Mouse (Mus musculus): ENCODE data around the gene Tmco4. TPM values are rescaled to one million over a fixed set of nuclear protein-coding genes. Genes with fewer than 3 reads are reported as not detected.

The Tmco4 gene
- polyA plus RNA-seq, 1 experiment from 2014 or later, result 1.2 TPM

DNA sequence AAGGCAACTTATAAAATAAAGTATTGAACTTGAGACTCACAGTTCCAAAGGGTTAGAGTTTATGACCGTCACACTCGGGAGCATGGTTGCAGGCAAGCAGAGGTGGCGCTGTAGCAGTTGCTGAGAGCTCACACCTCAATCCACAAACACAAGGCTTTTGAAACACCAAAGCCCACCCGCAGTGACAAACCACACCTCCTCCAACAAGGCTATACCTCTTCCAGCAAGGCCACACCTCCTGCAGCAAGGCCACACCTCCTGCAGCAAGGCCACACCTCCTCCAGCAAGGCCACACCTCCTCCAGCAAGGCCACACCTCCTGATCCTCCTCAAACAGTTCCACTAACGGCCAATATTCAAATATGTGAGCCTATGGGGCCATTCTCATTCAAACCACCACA, 71.9 kb downstream of the Tmco4 start:
- no peaks in the 10 kb centered on the region for H3K27me3 ChIP-seq
- no peak for ATAC-seq (ENCODE audit: low read depth)
- H3K9ac ChIP-seq, result no peak overlapping the region
- no peak overlapping the region for H3K4me2 ChIP-seq
- peaks cover 28% of the 10 kb centered on the region for H3K4me1 ChIP-seq (replicated peaks)
- H3K9me3 ChIP-seq, result peaks cover 3% of the 10 kb centered on the region; the same call in 1 of the 2 replicates
- no peak overlapping the region for H3K4me3 ChIP-seq
- no peak overlapping the region for H3K27ac ChIP-seq (replicated peaks)
- WGBS, result 86% methylated on average over 5 of the region's 5 CpGs
- H3K36me3 ChIP-seq, result no peaks in the 10 kb centered on the region

DNA sequence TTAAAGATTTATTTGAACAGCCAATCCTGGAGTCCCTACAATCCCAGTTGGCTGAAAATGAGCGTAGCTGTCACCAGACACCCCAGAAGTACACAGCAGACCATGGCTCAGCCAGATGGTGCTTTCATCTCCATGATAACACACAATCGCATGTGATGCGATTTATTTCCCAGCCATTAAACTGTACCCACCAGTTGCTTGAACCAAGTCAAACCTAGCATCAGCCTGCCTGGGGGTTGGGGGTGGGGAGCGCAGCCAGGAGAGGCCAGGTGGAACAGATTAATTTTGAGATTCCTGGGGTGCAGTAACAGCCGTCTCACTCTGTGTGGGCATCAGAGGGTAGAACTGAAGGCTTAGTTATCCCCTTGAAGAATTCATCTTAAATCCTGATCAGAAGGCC, 73.7 kb downstream of the Tmco4 start:
- Histone ChIP-seq H3K36me3 (no peaks in the 10 kb centered on the region), H3K27me3 (no peaks in the 10 kb centered on the region), H3K4me1 (replicated peaks) (peaks cover 10% of the 10 kb centered on the region), H3K9ac (no peak overlapping the region), H3K27ac (replicated peaks) (no peak overlapping the region), H3K4me2 (no peak overlapping the region), H3K4me3 (no peak overlapping the region), H3K9me3 (peaks cover 3% of the 10 kb centered on the region; the same call in 1 of the 2 replicates)
- 63% methylated on average over 5 of the region's 5 CpGs for WGBS
- ATAC-seq (ENCODE audit: low read depth), result 0 out of 2 replicates have a peak, but pooled peaks have one; percentile 19

DNA sequence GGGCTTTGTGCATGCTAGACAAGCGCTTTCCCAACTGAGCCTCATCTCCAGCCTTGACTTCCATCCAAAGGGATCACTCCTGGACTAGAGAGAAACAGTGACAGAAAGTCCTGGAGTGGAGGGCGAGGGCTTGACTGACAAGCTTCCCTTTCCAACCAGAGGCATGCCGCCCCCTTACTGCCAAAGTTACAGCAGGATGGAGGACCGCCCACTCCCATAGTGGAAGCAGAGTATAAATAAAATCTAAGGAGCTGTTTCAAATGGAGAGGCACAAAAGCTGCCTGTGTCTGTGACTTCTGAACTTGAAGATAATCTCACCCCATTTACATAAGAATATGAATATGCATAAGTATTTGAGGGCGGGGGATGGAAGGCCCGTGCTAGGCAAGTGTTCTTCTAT, 75.8 kb downstream of the Tmco4 start:
- no peaks in the 10 kb centered on the region for H3K27me3 ChIP-seq
- H3K4me1 ChIP-seq (replicated peaks), result peaks cover 12% of the 10 kb centered on the region
- H3K4me3 ChIP-seq, result no peak overlapping the region
- WGBS, result 63% methylated on average over 6 of the region's 6 CpGs
- H3K36me3 ChIP-seq, result no peaks in the 10 kb centered on the region
- peaks cover 3% of the 10 kb centered on the region; the same call in 1 of the 2 replicates for H3K9me3 ChIP-seq
- no peak overlapping the region for H3K9ac ChIP-seq
- no peak for ATAC-seq (ENCODE audit: low read depth)
- H3K4me2 ChIP-seq, result no peak overlapping the region
- H3K27ac ChIP-seq (replicated peaks), result no peak overlapping the region

DNA sequence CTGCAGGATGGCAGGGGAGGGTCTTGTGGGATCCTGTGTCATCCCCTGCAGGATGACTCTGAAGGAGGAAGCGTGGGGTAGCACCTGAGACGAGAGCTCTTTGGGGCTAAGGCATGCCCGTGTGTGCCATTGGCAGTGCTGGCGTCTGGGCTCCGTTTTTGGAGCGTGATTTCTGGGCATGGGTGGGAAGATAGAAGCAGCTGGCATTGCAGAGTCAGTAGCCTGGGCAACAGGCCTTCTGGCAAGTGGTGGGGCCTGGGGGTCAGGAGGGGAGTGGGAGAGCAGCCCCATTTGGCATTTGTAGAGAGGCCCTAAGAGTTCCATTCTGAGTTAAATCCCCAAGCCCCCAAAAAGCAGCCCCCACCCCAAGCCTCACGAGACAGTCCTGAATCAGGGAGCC, 80.1 kb downstream of the Tmco4 start:
- Histone ChIP-seq H3K27ac (replicated peaks) (no peak overlapping the region), H3K4me2 (no peak overlapping the region), H3K27me3 (peaks cover 4% of the 10 kb centered on the region), H3K4me3 (no peak overlapping the region), H3K9me3 (no peaks in the 10 kb centered on the region), H3K36me3 (no peaks in the 10 kb centered on the region), H3K9ac (no peak overlapping the region), H3K4me1 (replicated peaks) (peaks cover 27% of the 10 kb centered on the region)
- 67% methylated on average over 7 of the region's 7 CpGs for WGBS
- ATAC-seq (ENCODE audit: low read depth), result no peak

DNA sequence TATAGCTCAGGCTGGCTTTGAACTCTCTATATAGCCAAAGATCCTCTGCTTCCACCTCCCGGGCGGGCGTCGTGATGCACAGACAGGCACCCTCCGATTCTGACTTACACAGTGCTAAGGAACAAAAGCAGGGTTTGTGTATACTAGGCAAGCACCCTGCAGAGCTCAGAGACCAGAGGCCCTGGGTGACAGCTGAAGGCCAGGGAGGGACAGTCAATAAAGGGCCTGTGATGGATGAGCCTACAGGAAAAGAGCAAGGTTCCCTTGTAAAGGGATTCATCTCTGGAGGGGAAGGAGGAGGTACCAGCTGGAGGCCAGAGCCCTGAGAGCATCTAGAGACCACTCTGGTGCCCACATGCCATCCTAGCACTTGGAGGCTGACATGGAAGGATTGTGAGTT, 80.7 kb downstream of the Tmco4 start:
- Histone ChIP-seq H3K9ac (no peak overlapping the region), H3K36me3 (no peaks in the 10 kb centered on the region), H3K9me3 (no peaks in the 10 kb centered on the region), H3K27me3 (peaks cover 8% of the 10 kb centered on the region), H3K4me3 (no peak overlapping the region), H3K4me2 (no peak overlapping the region), H3K4me1 (replicated peaks) (peaks cover 27% of the 10 kb centered on the region), H3K27ac (replicated peaks) (0 out of 2 replicates have a peak overlapping the region, but pooled peaks have one; percentile 77)
- WGBS, result 23% methylated on average over 5 of the region's 5 CpGs
- ATAC-seq (ENCODE audit: low read depth), result no peak

DNA sequence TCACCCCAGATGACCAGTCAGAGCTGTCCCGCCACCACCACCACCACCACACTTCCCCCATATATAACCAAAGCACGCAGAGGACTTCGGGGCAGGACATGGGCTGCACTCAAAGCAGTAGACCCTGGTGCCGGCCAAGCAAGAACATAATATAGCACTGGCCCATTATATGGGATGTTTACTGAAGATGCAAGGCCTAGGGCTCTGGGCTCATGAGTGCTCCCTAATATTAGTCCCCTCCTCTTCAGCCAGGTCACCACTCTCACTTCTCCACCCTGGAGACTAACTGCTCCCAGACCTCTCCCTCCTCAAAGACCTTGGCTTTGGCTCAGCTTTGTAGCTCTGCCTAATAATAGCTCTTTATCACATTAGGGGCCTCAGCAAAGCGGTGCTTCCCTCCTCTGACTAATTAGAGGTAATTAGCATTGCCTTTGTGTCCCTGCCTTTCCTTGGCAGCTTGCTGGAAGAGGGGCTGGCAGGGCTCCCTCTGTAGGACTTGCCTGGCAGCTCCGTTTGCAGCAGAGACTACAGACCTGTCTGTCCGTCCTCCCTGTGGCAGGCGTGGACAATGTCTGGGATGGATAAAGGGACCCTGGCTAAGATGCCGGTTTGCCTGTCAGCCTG, 81.7 kb downstream of the Tmco4 start:
- H3K4me2 ChIP-seq, result no peak overlapping the region
- H3K27ac ChIP-seq (replicated peaks), result peak overlapping the region; percentile 77
- no peak overlapping the region for H3K9ac ChIP-seq
- H3K36me3 ChIP-seq, result no peaks in the 10 kb centered on the region
- H3K4me1 ChIP-seq (replicated peaks), result peaks cover 27% of the 10 kb centered on the region
- H3K27me3 ChIP-seq, result peaks cover 16% of the 10 kb centered on the region
- no peaks in the 10 kb centered on the region for H3K9me3 ChIP-seq
- ATAC-seq (ENCODE audit: low read depth), result peak; percentile 60
- 39% methylated on average over 9 of the region's 9 CpGs for WGBS
- no peak overlapping the region for H3K4me3 ChIP-seq

DNA sequence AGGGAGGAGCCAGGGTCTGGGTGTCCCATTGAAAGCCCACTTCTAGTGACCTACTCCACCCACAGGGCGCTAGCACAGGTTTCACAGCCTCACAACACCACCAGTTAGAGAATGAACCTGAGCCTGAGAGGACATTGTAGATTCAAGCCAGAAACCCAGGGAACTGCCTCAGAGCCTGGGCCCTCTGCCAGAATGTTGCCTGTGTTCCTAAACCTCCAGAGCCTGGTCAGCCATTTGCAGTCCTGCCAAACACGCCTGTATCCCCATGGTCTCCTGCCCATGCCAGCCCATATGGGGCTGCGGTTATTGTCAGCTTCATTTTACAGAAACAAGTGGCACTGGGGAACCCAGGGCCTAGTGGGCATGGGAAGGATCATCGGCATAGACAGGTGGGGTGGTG, 82.6 kb downstream of the Tmco4 start:
- peak; percentile 36; the same call in 1 of the 2 replicates for ATAC-seq (ENCODE audit: low read depth)
- 67% methylated on average over 4 of the region's 4 CpGs for WGBS
- Histone ChIP-seq H3K4me1 (replicated peaks) (peaks cover 27% of the 10 kb centered on the region), H3K27ac (replicated peaks) (peak overlapping the region; percentile 77), H3K9ac (no peak overlapping the region), H3K27me3 (peaks cover 25% of the 10 kb centered on the region), H3K4me3 (no peak overlapping the region), H3K36me3 (no peaks in the 10 kb centered on the region), H3K9me3 (no peaks in the 10 kb centered on the region), H3K4me2 (no peak overlapping the region)

DNA sequence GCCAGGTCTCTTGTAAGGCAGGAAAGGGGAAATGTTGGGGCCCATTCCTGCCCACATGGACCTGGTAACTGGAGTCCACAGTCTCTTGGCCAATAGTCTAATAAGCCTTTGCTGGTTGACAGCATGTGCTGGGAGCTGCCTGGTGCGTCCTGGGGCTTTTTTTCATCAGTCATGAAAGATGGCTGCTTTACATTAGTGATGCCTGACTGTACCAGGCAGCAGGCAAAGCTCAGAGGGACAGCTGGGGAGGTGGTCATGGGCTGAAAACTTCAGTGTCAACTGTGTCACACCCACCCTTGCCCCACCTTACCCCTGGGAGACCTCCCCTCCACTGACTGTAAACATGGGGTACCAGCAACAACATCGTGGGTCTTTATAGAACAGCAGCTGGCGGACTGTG, 83.1 kb downstream of the Tmco4 start:
- H3K9ac ChIP-seq, result no peak overlapping the region
- H3K4me2 ChIP-seq, result no peak overlapping the region
- peaks cover 27% of the 10 kb centered on the region for H3K4me1 ChIP-seq (replicated peaks)
- no peaks in the 10 kb centered on the region for H3K9me3 ChIP-seq
- WGBS, result 65% methylated on average over 3 of the region's 3 CpGs
- no peaks in the 10 kb centered on the region for H3K36me3 ChIP-seq
- peak overlapping the region; percentile 77 for H3K27ac ChIP-seq (replicated peaks)
- no peak overlapping the region for H3K4me3 ChIP-seq
- H3K27me3 ChIP-seq, result peaks cover 25% of the 10 kb centered on the region
- ATAC-seq (ENCODE audit: low read depth), result no peak

DNA sequence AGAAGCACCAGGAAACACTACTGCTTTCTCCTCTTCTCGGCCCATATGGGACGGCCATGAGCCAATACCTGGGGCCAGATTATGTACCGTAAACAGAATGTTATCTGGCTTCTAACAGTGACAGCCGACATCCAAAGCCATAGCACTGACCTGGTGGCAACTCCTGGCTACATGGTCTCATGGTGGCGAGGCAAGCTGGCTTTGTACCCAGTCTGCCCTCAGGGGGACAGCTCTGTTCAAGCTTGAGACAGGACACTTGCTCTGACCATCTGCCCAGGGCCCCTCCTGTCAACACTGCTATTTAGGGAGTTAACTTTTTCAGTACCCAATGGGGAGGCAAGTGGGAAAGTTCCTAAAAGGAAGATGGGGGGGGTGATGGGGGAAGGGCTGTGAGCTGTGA, 84.6 kb downstream of the Tmco4 start:
- no peak overlapping the region for H3K27ac ChIP-seq (replicated peaks)
- H3K4me3 ChIP-seq, result no peak overlapping the region
- 66% methylated on average over 5 of the region's 5 CpGs for WGBS
- no peaks in the 10 kb centered on the region for H3K9me3 ChIP-seq
- H3K36me3 ChIP-seq, result no peaks in the 10 kb centered on the region
- ATAC-seq (ENCODE audit: low read depth), result no peak
- no peak overlapping the region for H3K9ac ChIP-seq
- peaks cover 25% of the 10 kb centered on the region for H3K27me3 ChIP-seq
- H3K4me1 ChIP-seq (replicated peaks), result peaks cover 27% of the 10 kb centered on the region
- H3K4me2 ChIP-seq, result no peak overlapping the region

DNA sequence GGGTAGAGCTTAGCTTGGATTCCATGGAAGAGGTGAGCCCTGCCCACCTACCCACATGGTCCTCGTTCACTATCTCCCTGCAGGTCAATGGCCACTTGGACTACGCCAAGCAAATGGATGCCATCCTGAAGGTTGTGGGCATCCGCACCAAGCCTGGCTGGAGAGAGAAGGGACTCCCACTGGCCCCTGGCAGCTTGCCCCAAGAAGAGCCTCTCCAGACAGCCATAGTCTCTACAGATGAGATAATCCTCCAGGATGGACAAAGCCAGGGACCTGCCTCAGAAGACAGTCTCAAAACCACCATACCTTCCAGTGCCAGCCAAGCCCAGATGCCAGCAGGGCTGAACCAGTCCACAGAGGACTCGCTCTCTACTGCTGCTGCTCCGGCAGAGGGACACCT, 85.3 kb downstream of the Tmco4 start:
- no peak for ATAC-seq (ENCODE audit: low read depth)
- no peaks in the 10 kb centered on the region for H3K9me3 ChIP-seq
- no peak overlapping the region for H3K4me3 ChIP-seq
- H3K9ac ChIP-seq, result no peak overlapping the region
- no peaks in the 10 kb centered on the region for H3K36me3 ChIP-seq
- peaks cover 23% of the 10 kb centered on the region for H3K4me1 ChIP-seq (replicated peaks)
- peaks cover 25% of the 10 kb centered on the region for H3K27me3 ChIP-seq
- no peak overlapping the region for H3K27ac ChIP-seq (replicated peaks)
- WGBS, result 86% methylated on average over 5 of the region's 5 CpGs
- H3K4me2 ChIP-seq, result no peak overlapping the region

DNA sequence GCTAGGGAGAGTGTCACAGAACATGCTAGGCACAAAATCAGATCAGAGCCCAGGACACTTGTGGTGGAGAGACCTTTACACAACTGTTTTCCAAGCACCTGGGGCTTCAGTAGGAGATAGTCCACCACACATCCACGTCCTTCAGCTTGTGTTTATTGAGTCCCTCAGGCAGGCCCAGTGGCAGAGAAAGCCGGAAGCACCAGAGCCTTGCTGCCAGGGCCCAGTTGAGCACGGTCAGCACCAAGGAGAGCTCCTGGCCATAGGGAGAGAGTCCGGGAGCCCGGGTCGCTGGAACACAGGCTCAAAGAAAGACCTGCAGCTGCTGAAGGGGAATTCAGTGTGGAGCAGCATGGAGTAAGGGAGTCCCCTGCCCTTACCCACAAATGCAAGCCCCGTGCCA, 86.9 kb downstream of the Tmco4 start:
- no peaks in the 10 kb centered on the region for H3K36me3 ChIP-seq
- 12% methylated on average over 7 of the region's 7 CpGs for WGBS
- peaks cover 11% of the 10 kb centered on the region for H3K4me1 ChIP-seq (replicated peaks)
- H3K9ac ChIP-seq, result no peak overlapping the region
- no peak overlapping the region for H3K4me2 ChIP-seq
- ATAC-seq (ENCODE audit: low read depth), result no peak
- no peaks in the 10 kb centered on the region for H3K9me3 ChIP-seq
- peaks cover 25% of the 10 kb centered on the region for H3K27me3 ChIP-seq
- no peak overlapping the region for H3K4me3 ChIP-seq
- H3K27ac ChIP-seq (replicated peaks), result no peak overlapping the region

DNA sequence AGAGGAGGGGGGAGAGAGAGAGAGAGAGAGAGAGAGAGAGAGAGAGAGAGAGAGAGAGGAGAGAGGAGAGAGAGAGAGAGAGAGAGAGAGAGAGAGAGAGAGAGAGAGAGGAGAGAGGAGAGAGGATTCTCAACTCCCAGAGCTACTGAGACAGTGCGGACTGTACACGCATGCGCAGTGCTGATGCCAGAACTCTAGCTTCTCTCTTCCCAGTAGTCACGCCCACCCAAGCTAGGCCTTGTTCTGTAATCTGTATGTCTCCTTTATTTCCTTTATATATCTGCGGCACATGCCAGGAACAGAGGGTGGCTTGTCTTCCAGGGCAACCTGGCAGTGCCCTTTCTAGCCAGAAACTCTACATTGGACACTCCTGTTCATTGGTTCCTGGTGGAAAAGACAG, 92.1 kb downstream of the Tmco4 start:
- H3K27me3 ChIP-seq, result peaks cover 19% of the 10 kb centered on the region; the same call in 1 of the 2 replicates
- no peaks in the 10 kb centered on the region for H3K36me3 ChIP-seq
- 89% methylated on average over 5 of the region's 5 CpGs for WGBS

DNA sequence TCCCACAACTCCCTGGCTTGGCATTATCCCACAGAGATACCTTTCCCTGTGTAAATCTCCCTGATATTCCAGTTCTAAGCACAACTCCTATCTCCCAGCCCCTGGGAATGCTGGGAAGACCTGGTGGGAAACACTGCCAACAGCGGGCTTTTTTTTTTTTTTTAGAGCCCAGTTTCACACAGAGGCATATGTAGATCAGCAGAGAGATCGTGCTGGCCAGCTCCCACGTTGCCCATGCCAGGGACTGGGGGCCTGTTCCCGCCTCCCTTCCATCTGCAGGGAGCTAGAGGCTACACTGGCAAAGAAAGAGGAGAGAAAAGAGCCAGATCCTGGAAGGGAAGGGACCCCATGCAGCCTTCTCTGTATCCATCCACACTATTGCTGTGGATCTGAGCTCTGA, 95.6 kb downstream of the Tmco4 start:
- 28% methylated on average over 4 of the region's 4 CpGs for WGBS
- H3K27me3 ChIP-seq, result peaks cover 48% of the 10 kb centered on the region

More for the DNA sequence above, 92.1 kb downstream of the Tmco4 start:
- H3K9ac ChIP-seq, result no peak overlapping the region
- no peak overlapping the region for H3K4me3 ChIP-seq
- no peak for ATAC-seq (ENCODE audit: low read depth)
- H3K27ac ChIP-seq (replicated peaks), result no peak overlapping the region
- H3K4me2 ChIP-seq, result no peak overlapping the region
- H3K9me3 ChIP-seq, result no peaks in the 10 kb centered on the region
- H3K4me1 ChIP-seq (replicated peaks), result no peaks in the 10 kb centered on the region

More for the DNA sequence above, 95.6 kb downstream of the Tmco4 start:
- no peak overlapping the region for H3K4me2 ChIP-seq
- no peaks in the 10 kb centered on the region for H3K4me1 ChIP-seq (replicated peaks)
- H3K4me3 ChIP-seq, result no peak overlapping the region
- H3K27ac ChIP-seq (replicated peaks), result no peak overlapping the region
- H3K9me3 ChIP-seq, result no peaks in the 10 kb centered on the region
- no peak overlapping the region for H3K9ac ChIP-seq
- no peak for ATAC-seq (ENCODE audit: low read depth)
- no peaks in the 10 kb centered on the region for H3K36me3 ChIP-seq

Data from neural tube, embryonic 13.5 days (tissue).